Mouse (Mus musculus): ENCODE measurements around the gene Abhd17c. TPM values are rescaled to one million over a fixed set of nuclear protein-coding genes. Genes with fewer than 3 reads are reported as not detected.
A peak's percentile ranks its signal among the peaks of the same experiment; 100 is the strongest.
"Not testable (repeated sequence)": the region's sequence is repeated elsewhere in the genome, so short reads cannot be mapped to it uniquely, and the experiment has no call there.

Gene Abhd17c
- total RNA-seq (2021), result 10 to 100 TPM; 36.6 to 39.6 TPM

DNA sequence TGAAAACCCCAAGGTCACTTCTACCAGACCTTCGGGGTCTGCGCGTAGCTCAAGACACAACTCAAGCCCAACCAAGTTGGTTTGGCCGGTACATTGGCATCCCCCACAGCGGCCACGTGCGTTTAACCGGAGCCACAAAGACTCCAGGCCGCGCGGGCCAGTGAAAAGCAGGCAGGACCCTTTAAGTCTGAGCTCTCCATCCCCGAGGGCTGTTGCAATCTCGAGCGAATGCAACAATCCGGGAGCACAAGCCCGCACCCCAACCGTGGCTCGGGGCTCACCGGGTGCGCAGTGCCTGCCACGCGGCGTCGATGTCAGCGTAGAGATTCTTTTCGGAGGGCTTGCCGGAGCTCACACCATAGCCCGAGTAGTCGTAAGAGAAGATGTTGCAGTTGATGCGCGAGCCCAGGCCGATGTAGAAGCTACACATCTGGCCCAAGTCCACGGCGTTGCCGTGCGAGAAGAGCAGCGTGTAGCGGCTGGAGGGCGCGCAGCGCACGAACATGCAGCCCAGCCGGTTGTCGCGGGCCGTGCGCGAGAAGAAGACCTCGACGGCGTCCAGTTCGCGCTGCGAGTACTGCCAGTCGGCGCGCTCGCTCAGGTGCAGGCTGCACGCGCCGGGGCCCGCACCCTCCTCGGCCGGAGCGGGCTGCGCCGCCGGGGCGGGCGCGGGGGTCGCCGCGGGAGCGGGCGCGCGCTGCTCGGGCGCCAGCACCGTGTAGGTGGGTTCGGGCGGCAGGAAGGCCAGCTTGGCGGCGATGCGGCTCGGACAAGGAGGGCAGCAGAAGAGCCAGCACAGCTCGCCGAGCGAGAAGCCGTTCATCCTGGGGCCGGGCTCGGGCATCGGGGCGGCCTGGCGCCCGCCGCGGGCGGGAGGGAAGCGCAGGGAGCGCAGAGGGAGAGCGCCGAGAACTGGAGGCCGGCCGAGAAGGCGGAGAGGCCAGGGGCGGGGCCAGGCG, at the start of gene Abhd17c:
Abhd17c (minus strand) TSS at position 893 of the 959 bp plus-strand sequence.
- DNase-seq (ENCODE audit: low spot score in 2 of 2), result peak; percentile 54 to 61
- intact Hi-C loops (cut with DNase I), result loop anchor here (5.0 kb wide), 1 partner anchor 64 kb away; the partner anchor contains the start of gene Cemip

DNA sequence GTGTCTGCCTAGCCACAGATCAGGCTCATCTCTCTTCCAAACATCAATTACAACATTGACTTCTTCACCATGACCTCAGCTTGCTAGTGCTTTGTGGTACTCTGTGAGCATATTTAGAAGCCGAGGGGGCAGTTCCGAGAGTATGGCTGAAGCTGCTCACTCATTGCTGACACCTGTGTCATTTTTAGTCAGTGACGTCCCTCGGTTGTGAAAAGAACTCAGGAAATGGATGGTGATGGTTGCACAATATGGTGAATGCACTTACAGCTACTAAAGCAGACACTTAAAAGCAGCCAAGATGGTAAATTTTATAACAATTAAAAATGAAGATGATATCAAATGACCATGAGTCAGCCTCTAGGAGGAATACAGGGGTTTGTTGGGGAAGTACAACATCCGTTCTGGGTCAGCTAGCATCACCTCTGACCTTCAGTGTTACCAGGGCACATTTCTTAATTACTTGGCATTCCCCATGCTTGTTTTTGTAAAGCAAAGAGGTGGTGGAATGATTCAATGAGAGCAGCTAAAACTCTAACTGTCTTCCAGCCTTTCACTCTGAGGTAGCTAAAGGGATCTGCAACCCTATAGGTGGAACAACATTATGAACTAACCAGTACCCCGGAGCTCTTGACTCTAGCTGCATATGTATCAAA, 45.6 kb upstream of the Abhd17c start:
- intact Hi-C loops (cut with DNase I), result no loop called here
- no peak for DNase-seq (ENCODE audit: low spot score in 2 of 2)

DNA sequence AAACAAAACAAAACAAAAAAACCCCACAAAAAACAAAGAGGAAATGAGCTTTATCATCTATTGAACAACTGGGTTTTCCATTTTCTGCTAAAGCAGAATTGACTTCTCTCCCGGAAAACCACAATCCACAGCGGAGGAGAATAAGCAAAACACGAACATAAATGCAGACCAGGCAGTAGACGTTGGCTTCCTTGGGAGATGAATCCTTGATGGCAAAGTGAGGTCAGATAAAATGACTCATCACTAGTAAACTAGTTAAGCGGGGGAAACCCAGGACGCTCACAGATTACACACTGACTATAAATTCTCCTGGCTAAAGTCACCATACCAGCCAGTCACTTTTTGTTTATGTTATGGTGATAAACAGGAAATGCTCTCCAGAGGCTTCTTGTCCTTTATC, 44.5 kb upstream of the Abhd17c start:
- DNase-seq (ENCODE audit: low spot score in 2 of 2), result no peak
- intact Hi-C loops (cut with DNase I), result no loop called here

DNA sequence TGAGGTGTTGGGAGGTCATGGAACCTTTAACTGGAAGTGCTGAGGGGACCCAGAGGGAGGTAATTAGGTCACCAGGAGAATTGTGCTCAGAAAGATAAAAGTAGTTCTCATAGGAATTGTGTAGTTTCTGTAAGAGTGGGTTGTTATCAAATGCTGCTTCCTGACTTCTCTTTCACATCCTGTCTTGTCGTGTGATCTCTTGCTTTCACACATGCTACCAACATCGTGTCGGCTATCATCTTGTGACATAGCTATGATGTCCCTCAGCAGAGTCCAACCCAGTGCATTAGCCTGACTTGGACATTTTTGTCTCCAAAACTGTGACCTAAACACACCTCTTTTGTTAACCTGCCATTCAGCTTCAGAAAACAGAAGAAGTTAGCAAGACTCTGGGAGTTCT, 40.6 kb upstream of the Abhd17c start:
- intact Hi-C loops (cut with DNase I), result no loop called here
- DNase-seq (ENCODE audit: low spot score in 2 of 2), result no peak

DNA sequence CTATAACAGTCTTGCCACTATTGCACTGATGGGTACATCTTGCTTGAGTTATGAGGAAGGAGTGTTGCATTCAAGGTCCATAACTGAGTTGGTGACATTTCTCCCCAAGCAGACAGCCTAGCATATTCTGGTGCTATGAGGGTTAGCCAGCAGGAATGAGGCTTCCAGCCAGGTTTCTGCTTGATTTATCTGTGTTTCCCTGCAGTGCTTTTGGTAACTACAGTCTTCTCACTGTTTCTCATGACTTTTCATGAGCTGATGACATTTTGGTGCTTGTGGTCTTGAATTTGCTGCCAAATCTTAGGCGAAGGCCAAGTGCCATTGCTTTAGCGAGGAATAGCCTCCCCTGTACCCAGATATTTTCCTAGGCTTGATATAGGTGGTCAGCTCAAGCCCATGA, 39.8 kb upstream of the Abhd17c start:
- intact Hi-C loops (cut with DNase I), result no loop called here
- no peak for DNase-seq (ENCODE audit: low spot score in 2 of 2)

DNA sequence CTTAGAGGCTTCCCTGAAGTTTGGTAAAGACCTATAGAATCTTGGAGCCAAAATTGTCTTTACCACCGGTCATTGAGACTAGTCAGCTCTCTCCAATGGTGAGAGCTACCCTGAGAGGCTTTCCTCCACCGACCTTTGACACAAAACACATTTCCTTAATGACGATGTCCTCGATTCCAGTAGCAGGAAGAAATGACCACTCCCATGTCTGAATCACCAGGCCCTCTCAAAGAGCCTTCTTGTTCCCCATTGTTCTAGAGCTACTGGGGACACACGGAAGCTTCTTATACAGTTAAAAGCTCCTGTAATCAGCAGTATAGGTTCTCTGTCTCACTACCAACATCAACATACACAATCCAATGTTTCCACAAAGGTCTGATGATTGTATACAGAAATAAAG, 36.5 kb upstream of the Abhd17c start:
- intact Hi-C loops (cut with DNase I), result no loop called here
- no peak for DNase-seq (ENCODE audit: low spot score in 2 of 2)

DNA sequence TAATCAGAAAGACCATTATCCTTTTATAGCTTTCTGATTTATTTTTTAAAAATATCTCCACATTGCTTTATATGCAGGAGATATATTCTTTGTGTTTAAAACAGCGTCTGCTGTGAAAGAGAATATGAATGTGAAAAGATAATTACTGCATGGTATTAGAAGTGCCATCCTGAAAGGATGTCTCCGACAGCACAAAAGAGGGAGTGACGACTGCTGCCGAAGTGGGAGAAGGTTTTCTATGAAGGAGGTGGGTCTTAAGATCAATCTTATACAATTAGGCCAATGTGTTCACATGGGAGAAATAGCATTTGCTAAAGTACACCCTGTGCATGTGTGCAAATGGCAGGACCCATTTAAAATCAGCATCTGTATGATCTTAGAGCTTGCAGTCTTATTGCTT, 33.5 kb upstream of the Abhd17c start:
- intact Hi-C loops (cut with DNase I), result no loop called here
- DNase-seq (ENCODE audit: low spot score in 2 of 2), result no peak

DNA sequence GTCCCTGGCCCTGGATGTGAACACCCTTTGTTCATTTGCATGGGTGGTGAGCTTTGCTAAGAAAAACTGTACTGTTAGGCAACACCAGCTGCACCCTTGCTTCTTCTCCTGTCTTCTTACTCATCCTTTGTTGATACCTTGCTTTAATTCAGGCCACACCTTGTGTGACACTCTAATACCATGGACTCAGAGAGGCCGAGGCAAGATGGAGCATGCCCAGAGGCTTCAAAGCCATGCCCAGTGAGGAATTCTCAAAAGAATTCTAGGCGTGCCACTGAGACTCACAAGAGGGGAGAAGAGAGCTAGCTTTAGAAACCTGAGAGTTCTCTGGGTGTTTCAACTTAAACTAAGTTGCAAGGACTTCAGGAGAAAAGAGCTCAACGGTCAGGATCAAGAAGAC, 33.0 kb upstream of the Abhd17c start:
- intact Hi-C loops (cut with DNase I), result no loop called here
- DNase-seq (ENCODE audit: low spot score in 2 of 2), result no peak

DNA sequence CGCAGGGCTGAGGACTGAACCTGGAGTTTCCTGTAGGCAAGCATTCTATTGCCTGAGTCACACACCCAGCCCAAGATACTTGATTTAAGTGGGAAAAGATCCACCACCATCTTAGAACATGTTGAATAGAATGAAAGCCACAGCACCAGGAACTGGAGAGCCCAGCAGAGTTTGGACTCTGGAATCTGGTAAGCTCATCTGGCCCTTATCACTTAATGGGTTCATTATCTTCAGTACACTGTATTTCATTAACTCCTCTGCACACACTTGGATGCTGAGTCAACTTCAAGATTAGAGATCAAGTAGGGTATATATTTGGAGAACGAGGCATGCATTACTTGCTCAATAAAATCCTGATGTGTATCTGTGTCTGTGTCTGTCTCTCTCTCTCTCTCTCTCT, 27.1 kb upstream of the Abhd17c start:
- intact Hi-C loops (cut with DNase I); DNase-seq (ENCODE audit: low spot score in 2 of 2): not testable (repeated sequence)

DNA sequence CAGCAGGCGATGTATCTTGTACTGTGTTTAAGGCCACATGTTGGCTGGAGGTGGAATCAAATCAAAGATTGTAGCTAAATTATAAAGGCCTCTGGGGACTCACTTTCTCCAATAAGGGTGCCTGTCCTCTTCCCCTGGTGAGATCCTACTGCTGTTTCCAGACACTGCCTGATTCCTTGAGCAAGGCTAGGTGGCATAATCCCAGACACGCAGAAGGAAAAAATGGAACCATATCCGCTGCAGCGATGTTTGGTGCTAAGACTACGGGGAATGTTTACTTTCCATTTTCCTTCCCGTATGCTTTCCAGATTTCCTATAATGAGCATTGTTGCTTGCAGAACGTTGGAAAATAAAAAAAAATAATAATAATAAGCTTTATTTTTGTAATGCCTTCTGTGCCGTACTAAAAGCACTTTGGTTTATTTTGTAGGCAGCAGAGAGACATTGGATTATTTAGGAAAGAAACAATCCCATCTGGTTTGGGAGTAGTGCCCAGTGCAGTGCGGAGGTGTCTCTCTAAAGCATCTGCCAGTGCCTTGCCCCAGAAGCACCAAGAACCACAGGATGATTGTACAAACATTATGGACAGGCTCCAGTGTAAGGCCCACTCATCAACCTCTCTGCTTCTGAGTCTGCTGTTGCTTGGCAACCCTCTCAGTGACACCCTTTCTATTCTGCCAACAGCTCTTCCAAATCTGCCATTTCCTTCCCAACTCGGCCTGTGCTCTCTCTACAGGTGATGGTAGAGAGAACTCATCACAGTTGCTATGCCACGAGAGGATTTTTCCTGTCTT, 23.2 kb upstream of the Abhd17c start:
- intact Hi-C loops (cut with DNase I), result no loop called here
- DNase-seq (ENCODE audit: low spot score in 2 of 2), result peak; percentile 69 to 71

DNA sequence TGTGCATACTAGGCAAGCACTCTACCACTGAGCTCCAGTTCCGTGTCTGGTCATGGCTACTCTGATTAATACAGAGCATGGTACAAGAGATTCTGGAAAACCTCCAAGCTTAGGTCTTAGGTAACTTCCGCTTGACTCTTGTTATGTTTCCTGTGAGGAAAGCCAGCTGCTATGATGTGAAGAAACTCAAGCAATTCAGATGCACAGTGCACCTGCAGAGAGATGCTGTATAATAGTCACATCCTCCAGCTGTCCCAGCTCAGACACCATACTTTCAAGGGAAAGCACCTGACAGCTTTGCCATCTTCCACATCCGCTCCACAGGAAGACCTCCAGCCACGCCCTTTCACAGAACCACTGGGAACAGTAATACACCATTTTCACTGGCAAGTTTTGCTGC, 21.7 kb upstream of the Abhd17c start:
- intact Hi-C loops (cut with DNase I), result no loop called here

DNA sequence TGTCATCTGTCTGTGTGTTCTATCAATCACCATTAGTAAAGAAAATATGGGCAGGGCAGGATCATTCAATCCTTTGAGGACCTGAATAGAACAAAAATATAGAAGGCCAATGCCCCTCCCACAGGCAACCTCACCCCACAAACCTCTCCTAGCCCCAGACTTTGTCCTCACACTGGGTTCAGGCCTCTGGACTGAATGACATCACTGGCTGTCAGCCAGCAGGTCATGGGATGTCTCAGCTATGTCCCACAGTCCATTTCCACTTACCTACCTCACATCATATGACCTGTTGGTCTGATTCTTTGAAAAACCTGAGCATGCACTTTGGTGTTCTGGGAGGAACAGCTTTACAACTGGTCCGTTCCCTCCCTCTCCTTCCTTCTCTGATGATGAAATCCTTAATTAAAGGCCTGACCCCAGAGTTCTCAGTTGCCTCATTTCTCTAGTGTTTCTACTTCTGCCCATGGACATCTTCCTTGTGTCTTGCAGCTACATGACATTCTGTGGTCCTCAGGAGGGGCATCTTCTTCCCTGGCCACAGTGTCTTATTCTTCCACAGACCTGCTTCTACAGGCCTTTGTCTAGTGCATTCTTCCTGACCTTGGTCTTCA, 19.6 kb upstream of the Abhd17c start:
- DNase-seq (ENCODE audit: low spot score in 2 of 2), result no peak
- intact Hi-C loops (cut with DNase I), result no loop called here

More for the DNA sequence above, 21.7 kb upstream of the Abhd17c start:
- DNase-seq (ENCODE audit: low spot score in 2 of 2), result no peak

DNA sequence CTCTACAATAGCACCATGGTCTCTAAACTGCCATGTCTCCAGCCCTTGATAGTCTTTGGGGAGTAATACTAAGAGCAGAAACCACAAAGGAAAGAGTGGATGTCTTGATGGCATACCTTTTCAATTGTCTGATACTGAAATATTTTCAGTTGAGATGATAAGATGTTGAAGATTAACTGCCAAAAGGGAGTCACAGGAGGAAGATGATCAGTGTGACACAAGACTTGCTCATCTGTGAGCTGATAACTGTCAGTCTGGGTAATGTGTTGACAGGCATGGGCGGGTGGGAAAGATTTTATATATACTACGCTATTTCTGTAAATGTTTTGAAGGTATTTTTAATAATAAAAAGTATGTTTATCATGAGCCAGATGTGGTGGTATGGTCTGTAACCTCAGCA, 16.7 kb upstream of the Abhd17c start:
- no peak for DNase-seq (ENCODE audit: low spot score in 2 of 2)
- intact Hi-C loops (cut with DNase I), result no loop called here

DNA sequence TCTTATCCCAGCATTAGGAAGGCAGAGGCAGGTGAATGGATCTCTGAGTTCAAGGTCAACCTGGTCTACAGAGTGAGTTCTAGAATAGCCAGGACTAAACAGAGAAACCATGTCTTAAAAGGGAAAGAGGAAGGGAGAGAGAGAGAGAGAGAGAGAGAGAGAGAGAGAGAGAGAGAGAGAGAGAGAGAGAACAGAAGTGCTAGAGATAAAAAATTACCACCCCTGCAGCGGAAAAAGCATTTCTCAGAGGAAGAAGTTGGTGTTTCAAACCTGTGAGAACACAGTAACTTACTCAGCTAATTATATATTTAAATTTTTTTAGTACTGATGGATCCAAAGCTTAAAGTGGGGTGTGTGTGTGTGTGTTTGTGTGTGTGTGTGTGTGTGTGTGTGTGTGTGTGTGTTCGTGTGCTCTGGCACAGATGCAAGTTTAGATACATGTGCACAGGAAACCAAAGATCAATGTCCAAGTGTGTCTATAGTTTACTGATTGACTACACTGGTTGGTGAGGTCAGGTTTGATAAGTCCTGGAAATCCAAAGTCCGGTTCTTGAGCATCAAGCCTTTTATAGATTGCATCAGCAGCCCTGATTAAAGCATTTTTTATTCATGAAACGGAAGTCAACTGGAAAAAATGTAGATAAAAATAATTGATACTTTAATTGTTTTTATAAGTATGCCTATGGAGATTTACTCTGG, 15.2 kb upstream of the Abhd17c start:
- intact Hi-C loops (cut with DNase I), result no loop called here
- DNase-seq (ENCODE audit: low spot score in 2 of 2), result no peak

DNA sequence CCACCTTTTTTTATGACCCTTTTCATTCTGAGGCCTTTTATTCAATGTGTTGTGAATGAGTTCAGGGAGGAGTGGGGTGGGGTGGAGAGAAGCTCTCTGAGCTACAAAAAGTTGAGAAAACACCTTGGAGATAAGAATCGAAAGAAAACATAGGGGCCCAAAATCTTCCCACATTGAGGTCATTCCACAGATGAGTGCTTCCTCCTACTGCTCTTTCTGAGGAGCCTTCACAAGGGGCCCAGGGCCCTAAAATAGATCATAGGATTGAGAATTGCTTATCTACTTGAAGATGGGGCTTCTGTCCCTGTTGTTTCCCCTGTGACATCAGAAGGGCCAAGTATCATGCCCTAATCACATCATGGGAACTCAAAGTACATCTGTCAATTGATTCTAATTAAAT, 14.3 kb upstream of the Abhd17c start:
- intact Hi-C loops (cut with DNase I), result no loop called here
- no peak for DNase-seq (ENCODE audit: low spot score in 2 of 2)

DNA sequence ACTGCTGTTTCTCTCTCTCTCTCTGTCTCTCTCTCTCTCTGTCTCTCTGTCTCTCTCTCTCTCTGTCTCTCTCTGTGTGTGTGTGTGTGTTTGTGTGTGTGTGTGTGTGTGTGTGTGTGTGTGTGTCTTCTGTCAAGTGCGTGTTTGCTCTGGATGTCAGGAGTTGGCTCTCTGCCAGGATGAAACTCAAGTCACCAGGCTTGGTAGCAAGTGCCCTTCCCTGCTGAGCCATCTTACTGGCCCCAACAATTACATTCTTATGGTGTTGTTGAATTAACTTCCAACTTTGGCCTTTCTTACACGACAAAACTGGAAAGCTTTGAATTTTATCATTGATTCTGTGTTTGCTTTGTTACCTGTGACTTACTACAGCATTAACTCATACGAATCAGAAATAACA, 13.6 kb upstream of the Abhd17c start:
- intact Hi-C loops (cut with DNase I), result no loop called here
- DNase-seq (ENCODE audit: low spot score in 2 of 2), result no peak

DNA sequence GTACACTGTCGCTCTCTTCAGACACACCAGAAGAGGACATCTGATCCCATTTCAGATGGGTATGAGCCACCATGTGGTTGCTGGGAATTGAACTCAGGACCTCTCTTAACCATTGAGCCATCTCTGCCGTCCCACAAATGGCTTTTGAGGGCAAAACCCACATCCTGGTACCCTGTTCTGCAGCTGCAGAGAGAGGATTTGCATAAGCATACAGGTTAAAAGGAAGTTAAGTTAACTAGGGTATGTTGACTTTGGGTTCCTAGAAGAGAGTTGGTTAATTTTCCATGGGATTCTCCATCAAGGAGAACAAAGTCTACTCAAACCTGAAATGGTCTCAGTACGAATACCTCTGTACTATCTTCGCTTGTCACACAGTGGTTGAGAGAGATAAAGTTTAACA, 13.2 kb upstream of the Abhd17c start:
- intact Hi-C loops (cut with DNase I), result no loop called here
- DNase-seq (ENCODE audit: low spot score in 2 of 2), result no peak

DNA sequence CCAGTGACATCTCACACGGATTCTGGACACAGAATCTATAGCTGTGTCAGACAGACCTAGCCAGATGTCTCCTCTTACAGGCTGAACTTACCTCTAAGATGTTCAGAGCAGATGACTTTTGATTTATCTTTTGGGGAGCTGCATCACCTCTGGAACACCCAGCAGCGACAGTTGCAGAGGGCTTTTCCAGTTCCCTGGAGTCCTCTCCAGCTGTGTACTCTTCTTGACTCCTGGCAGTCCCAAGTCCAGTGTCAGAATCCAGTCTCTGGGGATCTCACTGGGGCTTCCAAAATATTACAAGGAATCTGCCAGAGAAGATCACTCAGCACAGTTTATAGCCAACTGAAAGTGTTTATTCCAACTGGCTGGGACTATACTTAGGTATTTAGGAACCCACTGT, 12.7 kb upstream of the Abhd17c start:
- intact Hi-C loops (cut with DNase I), result no loop called here
- DNase-seq (ENCODE audit: low spot score in 2 of 2), result no peak

DNA sequence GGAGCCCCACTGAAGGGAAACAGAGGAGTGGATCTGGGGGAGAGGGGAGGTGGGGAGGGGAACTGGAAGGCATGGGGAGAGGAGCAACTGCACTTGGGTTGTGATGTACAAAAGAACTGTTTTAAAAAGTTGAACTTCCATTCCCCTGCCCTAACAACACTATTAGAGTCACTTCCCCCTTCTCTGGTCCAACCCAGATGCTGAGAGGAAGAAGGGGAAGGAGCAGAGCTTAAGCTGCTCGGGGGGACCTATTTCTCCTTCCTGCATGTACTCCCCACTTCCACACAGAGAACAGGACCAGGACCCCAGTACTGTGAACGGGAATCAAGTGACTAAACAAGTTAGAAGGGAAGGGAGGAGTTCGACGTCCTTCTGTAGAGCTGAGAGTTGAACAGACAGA, 11.9 kb upstream of the Abhd17c start:
- intact Hi-C loops (cut with DNase I), result no loop called here
- no peak for DNase-seq (ENCODE audit: low spot score in 2 of 2)
